Mouse (Mus musculus) large intestine, adult 2 months (tissue): Measurements from ENCODE around the gene Lsamp. TPM values are rescaled to one million over a fixed set of nuclear protein-coding genes. Genes with fewer than 3 reads are reported as not detected.

Source experiments
- DNase-seq: peaks from one replicate; pipeline ENCODE4 v3.0.0-alpha.2; 2012; ENCODE audit warnings: low read depth, low spot score
- WGBS: fragments of 180-500 bp; shearing (Covaris S2); methylation state at CpG from one replicate; pipeline ENCODE4 v1.1.7; 2018; 5-methylcytosine and 5-hydroxymethylcytosine counted together
- polyA plus RNA-seq: library from polyadenylated mRNA; depleted of rRNA; stranded (reverse); fragments of >200 nt; gene quantifications from 2 replicates; pipeline ENCODE4 v1.2.3, GENCODE M21; 2012

The Lsamp gene
- polyA plus RNA-seq, 1 experiment = 0.53 TPM

GRCm38 (mm10) chr16:40234151-40234895 is 250.2 kb downstream of the Lsamp start:
- no peak for DNase-seq

GRCm38 (mm10) chr16:40271859-40272258 is 287.7 kb downstream of the Lsamp start:
- DNase-seq = no peak
- WGBS = 75% methylated on average over 3 of the region's 3 CpGs

More at GRCm38 (mm10) chr16:40234151-40234895, 250.2 kb downstream of the Lsamp start:
- 64% methylated on average over 13 of the region's 13 CpGs for WGBS

GRCm38 (mm10) chr16:40290132-40290531 is 306.0 kb downstream of the Lsamp start:
- DNase-seq = no peak
- 60% methylated on average over 4 of the region's 4 CpGs for WGBS

GRCm38 (mm10) chr16:40294296-40294882 is 310.2 kb downstream of the Lsamp start:
- DNase-seq = no peak
- 81% methylated on average over 4 of the region's 4 CpGs for WGBS

GRCm38 (mm10) chr16:40295240-40295639 is 311.1 kb downstream of the Lsamp start:
- 80% methylated on average over 7 of the region's 7 CpGs for WGBS
- no peak for DNase-seq

- DNase-seq = no peak
- WGBS = 51% methylated on average over 2 of the region's 2 CpGs
Measured at GRCm38 (mm10) chr16:40307666-40308065, 323.5 kb downstream of the Lsamp start.

- DNase-seq = no peak
- WGBS = 72% methylated on average over 2 of the region's 2 CpGs
Measured at GRCm38 (mm10) chr16:40316199-40316598, 332.0 kb downstream of the Lsamp start.

GRCm38 (mm10) chr16:40324811-40325210 is 340.6 kb downstream of the Lsamp start:
- no peak for DNase-seq
- WGBS = 86% methylated on average over 3 of the region's 3 CpGs

- no peak for DNase-seq
- 57% methylated on average over 7 of the region's 7 CpGs for WGBS
Measured at GRCm38 (mm10) chr16:40328249-40328820, 344.2 kb downstream of the Lsamp start.

- DNase-seq = no peak
- 74% methylated on average over 5 of the region's 5 CpGs for WGBS
Measured at GRCm38 (mm10) chr16:40369677-40370076, 385.5 kb downstream of the Lsamp start.

- WGBS = 86% methylated on average over 1 of the region's 1 CpGs
- no peak for DNase-seq
Measured at GRCm38 (mm10) chr16:40371291-40371690, 387.1 kb downstream of the Lsamp start.

GRCm38 (mm10) chr16:40375314-40375713 is 391.2 kb downstream of the Lsamp start:
- DNase-seq = no peak
- 86% methylated on average over 4 of the region's 4 CpGs for WGBS

GRCm38 (mm10) chr16:40377129-40377799 is 393.1 kb downstream of the Lsamp start:
- no peak for DNase-seq
- WGBS = 74% methylated on average over 6 of the region's 6 CpGs

- 86% methylated on average over 4 of the region's 4 CpGs for WGBS
- DNase-seq = no peak
Measured at GRCm38 (mm10) chr16:40392106-40392505, 407.9 kb downstream of the Lsamp start.

GRCm38 (mm10) chr16:40399531-40399930 is 415.4 kb downstream of the Lsamp start:
- no peak for DNase-seq
- WGBS = 40% methylated on average over 2 of the region's 2 CpGs

GRCm38 (mm10) chr16:40434280-40434679 is 450.1 kb downstream of the Lsamp start:
- DNase-seq = no peak
- WGBS = 68% methylated on average over 3 of the region's 3 CpGs

- 39% methylated on average over 6 of the region's 6 CpGs for WGBS
- DNase-seq = no peak
Measured at GRCm38 (mm10) chr16:40436415-40436814, 452.3 kb downstream of the Lsamp start.

GRCm38 (mm10) chr16:40437879-40438278 is 453.7 kb downstream of the Lsamp start:
- no peak for DNase-seq
- 85% methylated on average over 10 of the region's 10 CpGs for WGBS

GRCm38 (mm10) chr16:40438876-40439275 is 454.7 kb downstream of the Lsamp start:
- 63% methylated on average over 1 of the region's 1 CpGs for WGBS
- no peak for DNase-seq

- WGBS = 79% methylated on average over 5 of the region's 5 CpGs
- DNase-seq = no peak
Measured at GRCm38 (mm10) chr16:40446587-40446986, 462.4 kb downstream of the Lsamp start.
